Mouse (Mus musculus) heart, embryonic 13.5 days (tissue): ENCODE data around the gene Gm15097. TPM values are rescaled to one million over a fixed set of nuclear protein-coding genes. Genes with fewer than 3 reads are reported as not detected.
"Not testable (repeated sequence)": the region's sequence is repeated elsewhere in the genome, so short reads cannot be mapped to it uniquely, and the experiment has no call there.

Experiments used
- ATAC-seq: fragments of 200-750 bp; cut with Nextera tagmentation; 2 replicates; pipeline ENCODE4 v1.8.0; 2017; ENCODE audit warnings: moderate TSS enrichment; ENCODE audit not compliant: insufficient number of reproducible peaks, low FRiP score, low TSS enrichment; ENCODE audit errors: extremely low read depth
- H3K27ac ChIP-seq: fragments of 300-500 bp; sonication (generic); replicated peaks from 2 replicates; pipeline ENCODE4 v1.5.1; 2015; ENCODE audit warnings: moderate library complexity, mild to moderate bottlenecking, inconsistent platforms
- H3K27me3 ChIP-seq: fragments of 300-500 bp; sonication (generic); replicated peaks from 2 replicates; pipeline ENCODE4 v1.6.1; 2015; ENCODE audit warnings: mild to moderate bottlenecking, inconsistent platforms
- H3K36me3 ChIP-seq: fragments of 300-500 bp; sonication (generic); 2 replicates; pipeline ENCODE4 v1.6.1; 2015; ENCODE audit warnings: mild to moderate bottlenecking, inconsistent platforms
- H3K4me1 ChIP-seq: fragments of 300-500 bp; sonication (generic); 2 replicates; pipeline ENCODE4 v1.6.1; 2015; ENCODE audit warnings: inconsistent platforms
- H3K4me2 ChIP-seq: fragments of 300-500 bp; sonication (generic); 2 replicates; pipeline ENCODE4 v1.6.1; 2015; ENCODE audit warnings: inconsistent platforms, mild to moderate bottlenecking, moderate library complexity
- H3K4me3 ChIP-seq: fragments of 300-500 bp; sonication (generic); 2 replicates; pipeline ENCODE4 v1.5.1; 2015; ENCODE audit warnings: moderate library complexity, mild to moderate bottlenecking, inconsistent platforms
- H3K9ac ChIP-seq: fragments of 300-500 bp; sonication (generic); 2 replicates; pipeline ENCODE4 v1.6.1; 2015; ENCODE audit warnings: inconsistent platforms, mild to moderate bottlenecking, moderate library complexity
- H3K9me3 ChIP-seq: fragments of 300-500 bp; sonication (generic); 2 replicates; pipeline ENCODE4 v1.6.1; 2016; ENCODE audit warnings: inconsistent platforms
- WGBS: fragments of 180-500 bp; shearing (Covaris S2); methylation state at CpG from one replicate; pipeline ENCODE4 v1.1.7; 2015; ENCODE audit warnings: mixed read lengths; 5-methylcytosine and 5-hydroxymethylcytosine counted together
- polyA plus RNA-seq: library from polyadenylated mRNA; unstranded; fragments of >200 nt; fragmentation: Nextera tagmentation; extraction: Ambion mirVana; gene quantifications from 2 replicates; pipeline ENCODE4 v1.2.1, GENCODE M21; 2015

Gene Gm15097
- polyA plus RNA-seq = not detected in 2 replicates

DNA sequence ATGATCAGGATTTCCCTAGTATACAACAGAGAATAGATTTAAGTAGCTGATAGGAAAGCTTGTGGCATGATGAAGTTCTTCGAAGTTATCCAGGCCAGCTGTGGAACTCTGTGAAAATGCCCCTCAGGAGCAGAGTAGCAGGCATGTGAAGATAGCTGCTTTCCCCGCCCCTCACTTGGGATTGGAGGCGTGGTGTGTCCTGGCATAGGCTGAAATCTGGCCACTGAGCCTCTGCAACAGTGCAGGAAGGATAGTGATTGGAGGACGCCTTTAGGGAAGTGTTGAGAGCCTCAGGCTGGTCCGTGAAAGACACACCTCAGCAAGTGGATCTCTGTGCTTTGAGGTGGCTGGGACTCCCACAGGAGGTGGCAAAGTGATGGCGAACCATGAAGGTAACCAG is at the start of gene Gm15097:
Gene Gm15097, plus strand, starts transcription at position 301 of the 400 bp plus-strand sequence.
- WGBS = no CpG with 5 or more reads among the region's 6 CpGs
- H3K9me3 ChIP-seq, H3K4me2 ChIP-seq, H3K27ac ChIP-seq, H3K36me3 ChIP-seq, H3K4me1 ChIP-seq, H3K4me3 ChIP-seq, H3K9ac ChIP-seq, ATAC-seq, H3K27me3 ChIP-seq: not testable (repeated sequence)

DNA sequence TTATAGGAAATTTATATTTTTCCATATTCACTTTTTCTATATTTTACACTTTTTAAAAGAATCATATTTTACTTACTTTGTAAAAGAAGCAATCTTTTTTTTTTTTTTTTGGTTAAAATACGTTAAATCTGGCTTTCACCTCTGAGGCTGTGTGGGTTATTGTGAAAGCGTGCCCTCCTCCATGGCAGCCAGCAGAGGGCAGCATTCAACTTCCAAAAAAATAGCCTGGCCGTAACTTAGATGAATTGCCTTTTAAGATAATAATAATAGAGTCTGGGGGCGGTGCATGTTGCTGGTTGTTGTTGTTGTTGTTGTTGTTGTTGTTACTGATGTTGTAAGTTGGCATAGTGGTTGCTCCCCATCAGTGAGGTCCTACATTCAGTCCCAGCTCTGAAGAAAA is 21.4 kb upstream of the Gm15097 start:
- not testable (repeated sequence) for H3K36me3 ChIP-seq, H3K27ac ChIP-seq, H3K9ac ChIP-seq, H3K4me1 ChIP-seq, ATAC-seq, H3K9me3 ChIP-seq, H3K4me3 ChIP-seq, H3K4me2 ChIP-seq, H3K27me3 ChIP-seq
- WGBS = 48% methylated on average over 4 of the region's 4 CpGs

- ATAC-seq, H3K9me3 ChIP-seq, H3K9ac ChIP-seq, H3K4me2 ChIP-seq, H3K4me3 ChIP-seq, H3K36me3 ChIP-seq, H3K27me3 ChIP-seq, H3K27ac ChIP-seq, H3K4me1 ChIP-seq: not testable (repeated sequence)
- WGBS = 77% methylated on average over 6 of the region's 6 CpGs
Measured at GRCm38 (mm10) chrX:149811178-149811577, 26.9 kb downstream of the Gm15097 start.

Other genes with a start within 250 kb of the Gm15097 start
- not detected in 2 replicates for gene Gm10439, start 189.9 kb upstream of the Gm15097 start, polyA plus RNA-seq
- gene Gm15091, start 157.2 kb downstream of the Gm15097 start, polyA plus RNA-seq = not detected in 2 replicates